Mouse (Mus musculus) megakaryocyte-erythroid progenitor cell, adult 5-6 weeks (primary cell): ENCODE measurements around the gene Cldn3. TPM values are rescaled to one million over a fixed set of nuclear protein-coding genes. Genes with fewer than 3 reads are reported as not detected.
"Not testable (repeated sequence)": the region's sequence is repeated elsewhere in the genome, so short reads cannot be mapped to it uniquely, and the experiment has no call there.

Experiments used
- ATAC-seq: replicated peaks from 2 replicates; pipeline ENCODE4 v1.8.0; 2016; ENCODE audit warnings: mild to moderate bottlenecking, inconsistent platforms; ENCODE audit not compliant: severe bottlenecking, poor library complexity, low FRiP score, low TSS enrichment
- total RNA-seq, 2 experiments: library from RNA; stranded (forward) in 1 of 2; stranded (reverse) in 1 of 2; fragments of 200-1000, 215-1000 nt in 1 of 2; fragments of >200 nt in 1 of 2; fragmentation: Nextera tagmentation in 1 of 2; gene quantifications; 2 replicates each; pipeline ENCODE4 v1.2.3; 2014 to 2017

Cldn3 gene
- total RNA-seq (2014; fragmentation: Nextera tagmentation) = not detected in 2 replicates
- total RNA-seq (2017) = not detected in 2 replicates

DNA sequence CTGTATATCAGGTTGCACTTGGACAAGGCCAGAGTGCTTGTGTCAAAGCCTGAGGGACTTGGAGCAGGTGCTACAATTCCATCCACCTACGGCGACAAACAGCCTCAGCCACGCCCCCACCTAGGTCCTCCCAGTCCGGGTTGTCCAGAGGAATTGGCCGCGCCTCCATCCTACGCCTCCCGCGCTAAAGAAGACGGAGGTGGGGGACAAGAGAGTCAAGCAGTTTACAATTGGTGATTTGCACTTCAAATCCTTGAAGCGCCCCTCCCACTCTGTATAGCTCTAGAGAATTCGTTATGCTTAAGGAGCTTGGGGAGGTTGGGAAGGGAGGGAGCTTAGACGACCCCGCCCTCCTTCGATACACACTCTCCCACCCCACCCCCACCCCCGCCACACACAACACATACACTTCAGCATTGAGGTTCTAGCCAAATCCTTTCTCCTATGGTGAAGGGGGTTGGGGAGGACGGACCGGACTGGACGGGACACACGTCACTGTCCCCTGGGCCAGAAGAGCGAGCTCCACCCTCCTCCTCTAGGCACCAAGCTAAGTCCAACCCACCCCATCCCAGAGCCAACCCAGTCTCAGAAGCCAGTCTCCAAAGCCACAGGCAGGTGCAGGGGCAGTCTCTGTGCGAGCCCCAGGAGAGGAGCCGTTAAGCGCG lies at the start of gene Cldn3:
TSS of gene Cldn3 (plus strand) at position 582 of the 665 bp plus-strand sequence.
- peak; percentile 32; the same call in 1 of the 2 replicates for ATAC-seq

GRCm38 (mm10) chr5:134936626-134937185 lies 49.3 kb upstream of the Cldn3 start:
- no peak for ATAC-seq

GRCm38 (mm10) chr5:134939069-134939468 lies 46.9 kb upstream of the Cldn3 start:
- no peak for ATAC-seq

GRCm38 (mm10) chr5:134939554-134939953 lies 46.5 kb upstream of the Cldn3 start:
- not testable (repeated sequence) for ATAC-seq

- no peak for ATAC-seq
These were observed 44.4 kb upstream of the Cldn3 start for GRCm38 (mm10) chr5:134941472-134942209.

- no peak for ATAC-seq
These were observed 43.3 kb upstream of the Cldn3 start for GRCm38 (mm10) chr5:134942740-134943139.

GRCm38 (mm10) chr5:134944179-134944578 lies 41.8 kb upstream of the Cldn3 start:
- no peak for ATAC-seq

DNA sequence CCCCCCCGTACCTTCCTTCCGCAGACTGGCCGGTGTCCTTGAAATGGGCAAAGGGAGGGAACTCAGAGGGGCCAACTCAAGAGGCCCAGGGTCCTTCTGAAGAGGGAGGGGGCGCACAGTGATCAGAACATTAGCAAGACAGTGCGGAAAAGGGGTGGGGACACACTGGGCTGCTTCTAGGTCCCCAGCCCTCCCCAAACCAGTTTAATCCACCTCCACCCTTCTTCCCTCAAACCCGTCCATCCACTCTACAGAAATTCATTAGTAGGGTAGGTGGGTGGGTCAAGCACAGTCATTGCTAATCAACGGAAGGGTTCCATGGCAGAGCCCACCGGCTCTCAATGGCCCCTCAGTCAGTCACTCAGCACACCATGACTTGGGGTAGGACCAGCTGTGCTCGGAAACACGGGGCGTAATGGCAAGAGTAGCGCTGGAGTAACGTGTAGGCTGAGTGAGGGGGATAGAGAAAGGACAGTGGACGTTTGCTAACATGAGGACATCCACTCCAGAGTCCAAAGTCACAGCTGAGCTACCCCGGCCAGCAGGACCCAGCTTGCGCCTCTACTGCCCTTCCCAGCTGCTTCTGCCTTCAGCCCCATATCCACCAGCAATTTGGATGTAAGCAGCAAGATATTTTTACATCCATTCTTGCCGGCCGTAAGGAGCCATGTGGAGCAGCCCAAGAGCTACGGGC lies 40.6 kb upstream of the Cldn3 start:
- ATAC-seq = no peak

DNA sequence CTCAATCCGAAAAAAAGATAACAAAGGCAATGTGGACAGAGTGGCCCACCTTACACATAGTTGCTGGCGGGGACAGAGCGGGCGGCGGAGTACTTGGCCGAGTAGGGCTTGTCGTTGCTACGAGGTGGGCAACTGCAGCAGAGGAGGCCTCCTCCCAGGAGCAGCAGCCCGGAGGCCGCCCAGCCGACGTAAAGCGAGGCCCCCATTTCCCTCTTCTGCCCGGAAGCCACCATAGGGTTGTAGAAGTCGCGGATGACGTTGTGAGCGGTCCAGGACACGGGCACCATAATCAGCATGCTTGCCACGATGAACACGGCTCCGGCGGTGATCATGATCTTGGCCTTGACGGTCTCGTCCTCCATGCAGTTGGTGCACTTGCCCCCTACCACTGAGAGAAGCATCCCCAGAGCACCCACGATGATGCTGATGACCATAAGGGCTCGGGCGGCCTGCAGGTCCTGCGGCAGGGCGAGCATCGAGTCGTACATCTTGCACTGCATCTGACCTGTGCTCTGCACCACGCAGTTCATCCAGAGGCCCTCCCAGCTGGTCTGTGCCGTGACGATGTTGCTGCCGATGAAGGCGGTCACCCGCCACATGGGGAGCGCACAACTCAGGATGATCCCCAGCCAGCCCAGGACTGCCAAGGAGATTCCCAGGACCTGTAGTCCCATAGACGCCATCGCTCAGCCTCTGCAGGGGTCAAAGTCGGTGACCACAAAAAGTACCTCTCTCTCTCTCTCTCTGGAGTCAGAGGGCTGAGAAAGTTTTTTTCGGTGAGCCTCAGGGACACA lies 39.8 kb upstream of the Cldn3 start:
- no peak for ATAC-seq

DNA sequence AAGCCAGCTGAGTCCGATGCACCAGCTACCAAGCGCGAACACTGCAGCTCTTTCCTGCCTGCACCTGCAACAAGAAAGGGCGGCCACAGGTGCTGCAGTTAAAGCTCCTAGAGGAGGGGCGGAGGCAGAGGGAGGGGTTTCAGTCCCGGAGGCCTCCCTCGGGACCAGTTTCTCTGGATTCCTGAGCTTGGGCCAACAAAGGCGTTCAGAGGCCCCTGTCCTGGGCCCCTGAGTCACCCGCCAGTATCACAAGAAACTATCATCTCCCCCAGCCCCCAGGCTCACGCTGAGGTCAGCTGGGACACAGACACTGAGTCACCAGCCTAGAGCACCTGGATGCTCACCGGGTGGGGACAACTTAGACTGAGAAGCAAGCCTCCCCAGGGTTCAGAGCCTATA lies 39.2 kb upstream of the Cldn3 start, which contains the start of gene Cldn4:
TSS of gene Cldn4 (minus strand) at position 78 of the 399 bp plus-strand sequence.
- no peak for ATAC-seq

DNA sequence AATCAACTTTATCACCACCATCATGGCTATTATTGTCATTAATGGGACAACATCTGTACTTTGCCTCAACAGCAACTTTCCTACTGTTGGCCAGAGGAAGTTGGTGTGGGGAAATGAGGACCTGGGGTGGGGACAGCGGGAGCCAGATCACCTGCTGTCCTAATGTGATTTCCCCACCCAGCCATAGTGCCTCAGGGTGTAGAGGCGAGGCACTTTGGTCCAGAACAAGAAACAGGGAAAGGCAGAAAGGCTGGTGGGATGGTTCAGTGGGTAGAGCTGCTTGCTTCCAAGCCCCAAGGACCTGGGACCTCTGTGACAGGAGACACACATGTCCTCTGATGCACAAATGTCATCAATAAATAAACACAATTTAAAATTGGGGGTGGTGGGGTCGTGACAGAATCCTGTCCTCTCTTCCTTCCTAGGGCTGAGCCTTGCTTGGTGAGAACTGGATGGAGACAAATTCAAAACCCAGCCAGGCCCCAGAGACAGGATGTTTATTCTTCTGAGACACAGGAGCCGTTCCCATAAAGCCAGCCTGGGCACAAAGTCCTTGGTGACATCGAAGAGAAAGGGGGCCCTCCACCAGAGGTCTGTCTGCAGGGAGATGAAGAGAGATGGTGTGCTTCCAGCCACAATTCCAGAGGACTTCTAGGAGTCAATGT lies 38.5 kb upstream of the Cldn3 start:
- no peak for ATAC-seq

DNA sequence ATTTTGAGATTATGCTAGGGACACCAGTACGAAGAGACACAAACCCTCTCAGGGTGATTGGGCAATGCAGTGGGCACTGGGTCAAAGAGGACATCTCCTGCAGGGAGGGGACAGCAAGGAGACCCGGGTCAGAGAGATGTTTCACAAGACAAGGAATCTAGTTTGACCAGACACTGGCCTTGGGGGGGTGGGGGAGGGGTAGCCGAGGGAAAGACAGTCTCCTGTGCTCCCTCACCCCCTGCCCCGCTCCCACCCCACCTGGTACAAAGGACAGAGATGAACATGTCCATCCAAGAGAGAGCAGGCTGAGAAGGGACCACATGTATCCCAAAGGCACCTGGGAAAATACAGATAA lies 38.0 kb upstream of the Cldn3 start:
- ATAC-seq = no peak

DNA sequence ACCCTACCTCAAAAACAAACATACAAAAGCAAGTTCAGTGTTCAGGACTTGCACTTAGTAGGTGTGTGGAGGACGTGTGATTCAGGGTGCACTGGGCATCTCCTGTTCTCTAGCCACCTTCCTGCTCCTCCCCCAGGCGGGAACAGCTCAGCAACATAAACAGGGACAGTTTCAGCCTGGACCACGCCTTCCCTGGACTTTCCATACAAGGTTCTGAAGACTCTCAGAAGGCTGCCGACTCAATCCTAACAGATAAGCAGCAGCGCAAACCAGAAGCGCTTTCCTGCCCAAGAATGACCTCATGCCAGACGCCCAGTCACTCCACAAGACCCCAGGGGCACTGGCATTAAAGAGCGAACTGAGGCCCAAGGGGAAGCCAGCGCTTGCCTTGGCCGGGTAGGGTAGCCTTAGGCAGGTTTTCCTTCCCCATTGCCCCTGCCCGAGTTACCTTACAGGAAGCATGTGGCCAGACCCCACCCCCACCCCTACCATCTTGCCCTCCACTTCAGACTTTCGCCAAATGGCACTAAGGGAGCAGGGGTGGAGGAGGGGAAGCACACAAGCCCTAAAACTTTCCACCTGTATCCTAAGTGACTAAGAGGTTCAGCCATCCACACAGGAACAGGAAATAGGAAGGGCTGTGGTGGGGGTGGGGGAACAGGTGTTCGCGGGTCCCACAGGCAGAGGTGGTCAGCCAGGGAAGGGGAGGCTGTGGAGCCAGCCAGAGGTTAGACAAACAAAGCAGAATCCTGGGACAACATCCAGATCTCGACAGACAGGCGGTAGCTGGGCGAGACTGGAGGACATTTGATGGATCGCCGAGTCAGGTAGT lies 34.7 kb upstream of the Cldn3 start:
- ATAC-seq = peak; percentile 61

- no peak for ATAC-seq
These were observed 30.5 kb upstream of the Cldn3 start for GRCm38 (mm10) chr5:134955491-134955890.

- ATAC-seq = peak; percentile 45
These were observed 26.9 kb upstream of the Cldn3 start for GRCm38 (mm10) chr5:134959114-134959513.

DNA sequence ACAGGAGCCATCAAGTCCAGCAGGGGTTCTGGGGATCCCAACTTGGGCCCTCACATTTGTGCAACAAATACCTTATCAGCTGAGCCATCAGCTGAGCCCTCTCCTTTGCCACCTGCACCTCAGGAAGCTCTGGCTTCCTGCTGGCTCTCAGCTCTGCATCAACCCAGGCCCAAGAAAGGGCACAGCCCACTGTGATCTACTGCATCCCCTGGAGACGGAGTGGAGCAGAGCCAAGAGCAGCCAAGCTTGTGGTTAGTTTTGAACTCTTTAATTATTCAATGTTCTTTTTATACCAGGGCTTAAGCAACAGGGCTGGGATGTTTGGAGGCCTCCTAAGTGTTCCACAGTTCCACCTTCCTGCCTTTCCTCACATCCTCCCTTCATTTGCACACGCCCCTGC lies 25.6 kb upstream of the Cldn3 start:
- ATAC-seq = no peak

DNA sequence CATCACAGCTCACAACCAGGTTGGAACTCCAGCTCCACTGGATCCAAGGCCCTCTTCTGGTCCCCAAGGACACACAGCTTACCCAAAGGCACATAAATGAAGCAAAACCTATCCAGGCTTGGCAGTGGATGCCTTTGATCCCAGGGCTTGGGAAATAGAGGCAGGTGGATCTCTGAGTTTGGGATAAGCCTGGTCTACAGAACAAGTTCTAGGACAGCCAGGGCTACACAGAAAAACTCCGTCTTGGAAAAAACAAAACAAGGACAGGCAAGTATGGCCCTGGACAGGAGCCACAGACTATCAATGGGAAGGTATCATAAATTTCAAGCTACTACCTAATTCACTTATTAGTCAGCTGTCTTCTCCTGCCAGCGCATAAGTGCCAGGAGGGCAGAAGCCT lies 24.5 kb upstream of the Cldn3 start:
- no peak for ATAC-seq

GRCm38 (mm10) chr5:134963546-134963945 lies 22.5 kb upstream of the Cldn3 start:
- no peak for ATAC-seq
